Mouse (Mus musculus) ES-Bruce4 (cell line): Measurements from ENCODE around the gene Slit3.

Experiments
- CTCF ChIP-seq: IDR thresholded peaks from one replicate; pipeline ENCODE4 v1.8.1; 2011; ENCODE audit warnings: low read depth, low read length
- EP300 ChIP-seq: IDR thresholded peaks from 2 replicates; pipeline ENCODE4 v1.6.1; 2011; ENCODE audit warnings: low read depth, low read length; ENCODE audit not compliant: insufficient read depth
- POLR2A ChIP-seq: IDR thresholded peaks from one replicate; pipeline ENCODE4 v1.8.1; 2011; ENCODE audit warnings: low read length; ENCODE audit not compliant: insufficient read depth

- TF ChIP-seq CTCF (no peak), EP300 (no peak), POLR2A (no peak)
Measured at GRCm38 (mm10) chr11:35299857-35300375, 178.9 kb downstream of the Slit3 start.
